Mouse (Mus musculus) heart, embryonic 16.5 days (tissue): ENCODE results near the gene Krtdap. TPM values are rescaled to one million over a fixed set of nuclear protein-coding genes. Genes with fewer than 3 reads are reported as not detected.
"Not testable (repeated sequence)": the region's sequence is repeated elsewhere in the genome, so short reads cannot be mapped to it uniquely, and the experiment has no call there.

Experiments used
- ATAC-seq: fragments of 200-750 bp; cut with Nextera tagmentation; replicated peaks from 2 replicates; pipeline ENCODE4 v1.8.0; 2017; ENCODE audit warnings: moderate number of reproducible peaks; ENCODE audit not compliant: insufficient read depth, low FRiP score; ENCODE audit errors: extremely low read depth
- H3K27ac ChIP-seq: fragments of 300-500 bp; sonication (generic); 2 replicates; pipeline ENCODE4 v1.5.1; 2014; ENCODE audit warnings: mild to moderate bottlenecking, low read length, control low read depth, moderate library complexity
- H3K27me3 ChIP-seq: fragments of 300-500 bp; sonication (generic); 2 replicates; pipeline ENCODE4 v1.6.1; 2014; ENCODE audit warnings: low read length, mixed read lengths; ENCODE audit not compliant: control insufficient read depth, insufficient read depth
- H3K36me3 ChIP-seq: fragments of 300-500 bp; sonication (generic); 2 replicates; pipeline ENCODE4 v1.6.1; 2014; ENCODE audit not compliant: control insufficient read depth, insufficient read depth
- H3K4me1 ChIP-seq: fragments of 300-500 bp; sonication (generic); 2 replicates; pipeline ENCODE4 v1.6.1; 2014; ENCODE audit warnings: low read length, mixed read lengths; ENCODE audit not compliant: control insufficient read depth, insufficient read depth
- H3K4me2 ChIP-seq: fragments of 300-500 bp; sonication (generic); 2 replicates; pipeline ENCODE4 v1.6.1; 2014; ENCODE audit warnings: low read depth, mild to moderate bottlenecking, control low read depth, low read length
- H3K4me3 ChIP-seq: fragments of 300-500 bp; sonication (generic); 2 replicates; pipeline ENCODE4 v1.5.1; 2014; ENCODE audit warnings: mild to moderate bottlenecking, control low read depth, low read length
- H3K9ac ChIP-seq: fragments of 300-500 bp; sonication (generic); 2 replicates; pipeline ENCODE4 v1.6.1; 2014; ENCODE audit warnings: low read length, control low read depth
- H3K9me3 ChIP-seq: fragments of 300-500 bp; sonication (generic); replicated peaks from 2 replicates; pipeline ENCODE4 v1.6.1; 2016; ENCODE audit warnings: low read length; ENCODE audit not compliant: control insufficient read depth
- WGBS: fragments of 180-500 bp; shearing (Covaris S2); extraction: QIAGEN DNeasy Blood & Tissue Kit; methylation state at CpG from one replicate; pipeline ENCODE4 v1.1.7; 2014; 5-methylcytosine and 5-hydroxymethylcytosine counted together
- polyA plus RNA-seq: library from polyadenylated mRNA; unstranded; fragments of >200 nt; fragmentation: Nextera tagmentation; extraction: Ambion mirVana; gene quantifications from 2 replicates; pipeline ENCODE4 v1.2.1, GENCODE M21; 2015

Gene Krtdap
- polyA plus RNA-seq, 1 experiment from 2014 or later = 2.7 TPM

DNA sequence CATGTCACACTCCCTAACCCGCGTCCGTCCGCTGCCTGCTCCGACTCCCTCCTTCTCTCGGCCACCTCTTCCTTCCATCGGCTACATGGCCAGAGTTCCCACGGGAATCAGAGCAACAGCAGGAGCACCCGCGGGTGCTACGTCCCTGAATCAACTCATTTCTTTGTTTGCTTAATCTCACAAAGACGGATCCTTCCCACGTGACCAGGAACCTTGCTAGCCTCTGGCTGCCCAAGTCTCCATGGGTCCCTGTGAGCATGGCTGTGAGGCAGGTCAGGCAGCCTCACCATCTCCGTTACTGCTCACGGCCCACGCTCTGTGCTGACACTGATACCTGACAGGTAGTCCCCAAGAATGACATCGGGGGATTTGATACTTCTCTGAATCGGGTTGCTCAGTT, 36.0 kb downstream of the Krtdap start, which contains the start of gene Ffar2:
TSS of gene Ffar2 (minus strand) at position 101 of the 400 bp plus-strand sequence.
- Histone ChIP-seq H3K9me3 (no peaks in the 10 kb centered on the region), H3K4me1 (no peaks in the 10 kb centered on the region), H3K9ac (no peak within 1 kb of the TSS), H3K4me3 (no peak within 1 kb of the TSS), H3K36me3 (no peaks in the 10 kb centered on the region), H3K27ac (no peak within 1 kb of the TSS), H3K27me3 (no peaks in the 10 kb centered on the region; the same call in 1 of the 2 replicates), H3K4me2 (no peak within 1 kb of the TSS)
- no peak for ATAC-seq
- WGBS = 82% methylated on average over 18 of the region's 18 CpGs

DNA sequence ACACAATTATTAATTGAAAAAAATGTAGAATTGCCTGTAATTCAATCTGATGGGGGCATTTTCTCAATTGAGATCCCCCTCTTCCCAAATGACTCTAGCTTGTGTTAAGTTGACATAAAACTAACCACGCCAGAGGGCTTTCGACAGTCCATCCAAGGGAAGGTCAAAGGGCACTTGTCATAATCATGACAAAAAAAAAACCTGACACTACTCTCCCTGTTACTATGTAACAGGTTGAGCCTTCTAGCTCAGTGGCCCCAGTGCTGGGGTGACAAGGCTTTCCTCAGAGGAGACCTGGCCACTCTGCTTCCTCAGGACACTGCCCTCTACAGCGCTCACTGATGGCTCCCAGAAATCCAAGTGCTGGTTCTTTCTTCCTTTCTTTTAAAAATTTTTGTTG, 36.6 kb downstream of the Krtdap start:
- H3K4me2 ChIP-seq = no peak overlapping the region
- H3K27me3 ChIP-seq = no peaks in the 10 kb centered on the region; the same call in 1 of the 2 replicates
- no peak overlapping the region for H3K4me3 ChIP-seq
- 89% methylated on average over 3 of the region's 3 CpGs for WGBS
- no peaks in the 10 kb centered on the region for H3K4me1 ChIP-seq
- no peak overlapping the region for H3K9ac ChIP-seq
- no peaks in the 10 kb centered on the region for H3K9me3 ChIP-seq
- no peaks in the 10 kb centered on the region for H3K36me3 ChIP-seq
- no peak for ATAC-seq
- no peak overlapping the region for H3K27ac ChIP-seq

DNA sequence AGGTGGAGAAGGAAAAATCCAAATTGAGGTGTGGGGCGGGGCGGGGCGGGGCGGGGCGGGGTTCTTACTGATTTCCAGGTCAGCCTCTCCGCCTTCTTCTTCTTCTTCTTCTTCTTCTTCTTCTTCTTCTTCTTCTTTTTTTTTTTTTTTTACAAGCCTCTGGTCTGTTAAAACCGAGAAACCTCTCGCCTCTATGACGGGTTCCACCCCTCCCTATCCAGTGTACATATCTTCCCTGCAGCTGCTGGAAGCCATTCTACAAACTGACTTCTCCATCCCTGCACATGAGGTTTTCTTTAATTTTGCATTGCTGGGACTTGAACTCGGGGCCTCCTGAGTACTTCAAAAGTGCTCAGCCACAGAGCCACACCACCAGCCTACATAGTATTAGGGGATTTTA, 39.0 kb downstream of the Krtdap start:
- no peak for ATAC-seq
- no peak overlapping the region for H3K4me2 ChIP-seq
- no peaks in the 10 kb centered on the region for H3K9me3 ChIP-seq
- H3K27ac ChIP-seq = no peak overlapping the region
- H3K4me3 ChIP-seq = no peak overlapping the region
- H3K9ac ChIP-seq = no peak overlapping the region
- no peaks in the 10 kb centered on the region for H3K36me3 ChIP-seq
- H3K4me1 ChIP-seq = no peaks in the 10 kb centered on the region
- no peaks in the 10 kb centered on the region for H3K27me3 ChIP-seq
- WGBS = 90% methylated on average over 10 of the region's 10 CpGs

DNA sequence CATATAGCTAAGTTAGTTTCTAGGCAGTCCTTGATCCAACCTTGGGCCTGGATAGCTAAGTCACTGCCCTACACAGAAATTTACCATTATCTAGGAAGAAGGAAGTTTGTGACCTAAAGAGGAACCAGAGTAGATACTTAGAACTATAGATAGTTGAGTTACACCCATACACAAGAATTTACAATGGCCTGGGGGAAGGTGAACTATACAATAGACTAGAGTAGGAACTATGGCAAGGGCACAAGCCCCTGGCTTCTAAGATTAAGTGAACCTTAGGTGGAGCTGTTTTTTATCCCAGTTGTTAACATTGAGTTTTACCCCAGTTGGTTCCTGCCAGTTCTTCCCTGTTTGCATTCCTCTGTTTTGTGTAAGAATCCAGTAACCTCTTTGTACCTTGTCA, 41.2 kb downstream of the Krtdap start:
- not testable (repeated sequence) for H3K9ac ChIP-seq, ATAC-seq, H3K4me2 ChIP-seq, H3K9me3 ChIP-seq, H3K27ac ChIP-seq, H3K27me3 ChIP-seq, H3K4me1 ChIP-seq, H3K4me3 ChIP-seq, H3K36me3 ChIP-seq

DNA sequence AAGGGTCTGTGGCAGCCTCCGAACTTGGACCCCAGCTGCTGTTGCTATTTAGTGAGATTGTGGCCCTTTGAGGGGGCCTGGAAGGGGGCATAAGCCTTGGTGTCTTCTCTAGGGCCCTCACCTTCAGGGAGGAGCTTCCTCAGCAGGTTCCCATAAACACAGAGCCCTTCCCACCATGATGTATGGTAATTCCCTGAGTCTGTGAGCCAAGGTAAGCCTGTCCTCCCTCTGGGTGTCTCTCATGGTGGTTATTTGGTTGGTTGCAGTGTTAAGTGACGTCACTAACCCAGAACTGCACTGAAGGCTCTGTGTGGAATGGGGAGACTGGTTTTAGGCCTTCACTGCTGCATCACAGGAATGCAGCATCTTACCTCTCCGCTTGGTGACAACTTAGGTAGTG, 41.7 kb downstream of the Krtdap start:
- Histone ChIP-seq H3K9me3 (no peaks in the 10 kb centered on the region), H3K4me3 (no peak overlapping the region), H3K4me1 (no peaks in the 10 kb centered on the region), H3K27me3 (no peaks in the 10 kb centered on the region), H3K27ac (no peak overlapping the region), H3K36me3 (no peaks in the 10 kb centered on the region), H3K4me2 (no peak overlapping the region), H3K9ac (no peak overlapping the region)
- 64% methylated on average over 3 of the region's 3 CpGs for WGBS
- no peak for ATAC-seq

DNA sequence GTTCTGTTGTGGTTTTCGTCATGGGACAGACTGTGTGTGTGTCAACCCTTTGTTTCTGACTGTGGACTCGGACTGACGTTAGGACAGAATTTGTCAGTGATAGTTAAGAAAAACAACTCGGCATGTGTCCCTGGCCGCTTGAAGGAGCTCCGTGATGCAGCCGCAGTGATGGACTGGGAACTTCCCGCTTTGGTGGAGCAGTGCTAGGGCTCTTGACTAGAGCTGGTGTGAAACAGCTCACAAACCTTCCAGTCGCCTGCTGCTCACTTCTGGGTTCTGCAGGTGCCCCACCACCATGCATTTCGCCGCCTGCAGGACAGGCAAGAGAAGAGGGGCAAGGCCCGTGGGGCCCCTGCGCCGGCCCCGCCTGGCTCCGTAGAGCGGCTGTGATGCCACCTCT, 44.6 kb downstream of the Krtdap start:
- Histone ChIP-seq H3K9ac (no peak overlapping the region), H3K27me3 (no peaks in the 10 kb centered on the region), H3K36me3 (no peaks in the 10 kb centered on the region), H3K27ac (no peak overlapping the region), H3K4me3 (no peak overlapping the region), H3K4me2 (peak overlapping the region; percentile 42; the same call in 1 of the 2 replicates), H3K4me1 (no peaks in the 10 kb centered on the region), H3K9me3 (no peaks in the 10 kb centered on the region)
- WGBS = 51% methylated on average over 16 of the region's 17 CpGs
- no peak for ATAC-seq

DNA sequence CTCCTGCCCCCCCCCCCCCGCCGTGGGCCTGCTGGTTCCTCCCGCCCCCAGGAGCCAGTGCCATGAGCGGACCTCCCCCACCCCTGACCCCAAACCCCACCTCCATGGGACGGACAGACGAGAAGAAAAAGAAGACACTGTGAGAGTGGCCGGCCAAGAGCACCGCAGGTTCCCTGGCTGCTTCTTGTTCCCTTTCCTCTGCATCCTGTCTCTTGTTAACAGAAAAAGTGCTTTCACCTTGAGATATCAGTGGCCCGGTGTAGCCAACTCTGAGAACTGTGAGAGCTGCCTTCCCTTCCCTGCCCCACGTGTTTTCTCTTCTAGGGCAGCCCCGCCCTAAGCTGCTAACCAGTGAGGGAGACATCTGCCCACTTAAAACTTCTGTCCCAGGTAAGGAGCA, 45.0 kb downstream of the Krtdap start:
- WGBS = 14% methylated on average over 7 of the region's 11 CpGs
- H3K4me2 ChIP-seq = peak overlapping the region; percentile 42; the same call in 1 of the 2 replicates

DNA sequence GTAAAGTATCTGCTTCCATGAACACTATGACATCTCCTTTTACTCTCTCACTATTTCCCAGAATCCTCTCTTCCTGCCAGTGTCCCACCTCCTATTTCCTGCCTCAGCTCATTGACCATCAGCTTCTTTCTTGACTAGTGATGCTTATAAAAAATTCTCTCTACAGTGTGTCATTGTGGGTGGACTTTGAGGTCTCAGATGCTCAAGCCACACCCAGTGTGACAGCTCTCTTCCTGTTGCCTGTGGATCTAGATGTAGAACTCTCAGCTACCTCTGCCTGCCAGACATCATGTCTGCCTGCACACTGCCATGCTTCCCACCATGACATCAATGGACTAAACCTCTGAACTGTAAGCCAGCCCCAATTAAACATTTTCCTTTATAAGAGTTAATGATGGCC, 49.6 kb downstream of the Krtdap start:
- no peak for ATAC-seq
- Histone ChIP-seq H3K4me1 (peaks cover 4% of the 10 kb centered on the region; the same call in 1 of the 2 replicates), H3K4me2 (no peak overlapping the region), H3K27ac (no peak overlapping the region), H3K27me3 (no peaks in the 10 kb centered on the region), H3K36me3 (no peaks in the 10 kb centered on the region), H3K9ac (no peak overlapping the region), H3K9me3 (no peaks in the 10 kb centered on the region), H3K4me3 (no peak overlapping the region)

More for the DNA sequence above, 45.0 kb downstream of the Krtdap start:
- H3K4me1 ChIP-seq, ATAC-seq, H3K9ac ChIP-seq, H3K9me3 ChIP-seq, H3K27ac ChIP-seq, H3K27me3 ChIP-seq, H3K36me3 ChIP-seq, H3K4me3 ChIP-seq: not testable (repeated sequence)

DNA sequence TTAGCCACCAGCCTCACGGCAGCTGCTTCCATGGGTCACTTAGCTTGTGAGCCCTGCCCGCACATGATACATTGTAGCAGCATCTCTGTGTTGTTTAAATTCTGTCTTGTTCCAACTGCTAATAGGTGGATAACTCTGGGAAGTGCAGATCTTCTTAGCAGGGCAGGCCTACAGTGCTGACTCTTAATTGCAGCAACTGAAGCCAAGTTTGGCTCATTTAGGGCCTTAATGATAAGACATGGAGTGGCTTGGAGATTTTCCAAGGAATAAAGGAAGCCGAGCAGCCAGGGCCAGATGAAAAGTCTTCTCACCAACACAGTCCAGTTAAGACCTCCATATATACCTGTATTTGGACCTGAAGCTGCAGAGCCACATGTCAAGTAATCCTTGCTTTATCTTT, 52.6 kb downstream of the Krtdap start:
- 62% methylated on average over 3 of the region's 3 CpGs for WGBS
- Histone ChIP-seq H3K9me3 (no peaks in the 10 kb centered on the region), H3K27me3 (no peaks in the 10 kb centered on the region), H3K4me2 (no peak overlapping the region), H3K4me3 (no peak overlapping the region), H3K4me1 (peaks cover 4% of the 10 kb centered on the region; the same call in 1 of the 2 replicates), H3K9ac (no peak overlapping the region), H3K36me3 (no peaks in the 10 kb centered on the region), H3K27ac (no peak overlapping the region)
- no peak for ATAC-seq
